Mouse (Mus musculus) stomach, postnatal 0 days (tissue): ENCODE results near the gene Col18a1.

Experiments used
- CTCF ChIP-seq: IDR thresholded peaks from 2 replicates; pipeline ENCODE4 v1.5.1; 2016; ENCODE audit warnings: antibody characterized with exemption, low read depth, mild to moderate bottlenecking, moderate library complexity
- EP300 ChIP-seq: optimal IDR thresholded peaks from 2 replicates; pipeline ENCODE3; 2016; ENCODE audit warnings: antibody characterized with exemption

GRCm38 (mm10) chr10:77199229-77199628, 32.9 kb upstream of the Col18a1 start:
- TF ChIP-seq CTCF (no peak), EP300 (no peak)
